Mouse (Mus musculus) heart, postnatal 0 days (tissue): ENCODE measurements at regions not wholly inside any gene's neighbourhood (a gene's known extent, or its start where the extent isn't known, plus 50 kb on each side); places are given as distances from the start of the nearest gene placed in this dataset.

Experiments used
- ATAC-seq: fragments of 200-750 bp; cut with Nextera tagmentation; 2 replicates; pipeline ENCODE4 v1.8.0; 2017; ENCODE audit warnings: low read depth, moderate number of reproducible peaks, moderate library complexity; ENCODE audit not compliant: insufficient read depth
- DNase-seq: peaks from one replicate; pipeline ENCODE4 v3.0.0-alpha.2; 2016; ENCODE audit warnings: low spot score
- H3K27ac ChIP-seq: fragments of 300-500 bp; sonication (generic); 2 replicates; pipeline ENCODE4 v1.5.1; 2014; ENCODE audit warnings: low read depth, mild to moderate bottlenecking
- H3K27me3 ChIP-seq: fragments of 300-500 bp; sonication (generic); 2 replicates; pipeline ENCODE4 v1.6.1; 2014; ENCODE audit warnings: low read length, mixed read lengths; ENCODE audit not compliant: control insufficient read depth, insufficient read depth
- H3K36me3 ChIP-seq: fragments of 300-500 bp; sonication (generic); replicated peaks from 2 replicates; pipeline ENCODE4 v1.6.1; 2014; ENCODE audit warnings: low read length, mixed read lengths; ENCODE audit not compliant: control insufficient read depth, insufficient read depth
- H3K4me1 ChIP-seq: fragments of 300-500 bp; sonication (generic); 2 replicates; pipeline ENCODE4 v1.6.1; 2014; ENCODE audit warnings: antibody characterized with exemption; ENCODE audit not compliant: control insufficient read depth, insufficient read depth
- H3K4me2 ChIP-seq: fragments of 300-500 bp; sonication (generic); 2 replicates; pipeline ENCODE4 v1.6.1; 2014; ENCODE audit warnings: low read depth, mild to moderate bottlenecking, low read length, moderate library complexity
- H3K4me3 ChIP-seq: fragments of 300-500 bp; sonication (generic); 2 replicates; pipeline ENCODE4 v1.5.1; 2014; ENCODE audit warnings: low read depth, low read length
- H3K9ac ChIP-seq: fragments of 300-500 bp; sonication (generic); replicated peaks from 2 replicates; pipeline ENCODE4 v1.6.1; 2014; ENCODE audit warnings: low read depth, low read length, mixed read lengths
- H3K9me3 ChIP-seq: fragments of 300-500 bp; sonication (generic); replicated peaks from 2 replicates; pipeline ENCODE4 v1.6.1; 2016; ENCODE audit warnings: low read length; ENCODE audit not compliant: control insufficient read depth
- CTCF ChIP-seq: IDR thresholded peaks from 2 replicates; pipeline ENCODE4 v1.5.1; 2016; ENCODE audit warnings: antibody characterized with exemption, control low read depth, low read depth
- EP300 ChIP-seq: IDR thresholded peaks from 2 replicates; pipeline ENCODE4 v1.6.1; 2016; ENCODE audit warnings: antibody characterized with exemption, low read depth
- WGBS: fragments of 180-500 bp; shearing (Covaris S2); extraction: QIAGEN DNeasy Blood & Tissue Kit; methylation state at CpG from one replicate; pipeline ENCODE4 v1.1.7; 2014; 5-methylcytosine and 5-hydroxymethylcytosine counted together

DNA sequence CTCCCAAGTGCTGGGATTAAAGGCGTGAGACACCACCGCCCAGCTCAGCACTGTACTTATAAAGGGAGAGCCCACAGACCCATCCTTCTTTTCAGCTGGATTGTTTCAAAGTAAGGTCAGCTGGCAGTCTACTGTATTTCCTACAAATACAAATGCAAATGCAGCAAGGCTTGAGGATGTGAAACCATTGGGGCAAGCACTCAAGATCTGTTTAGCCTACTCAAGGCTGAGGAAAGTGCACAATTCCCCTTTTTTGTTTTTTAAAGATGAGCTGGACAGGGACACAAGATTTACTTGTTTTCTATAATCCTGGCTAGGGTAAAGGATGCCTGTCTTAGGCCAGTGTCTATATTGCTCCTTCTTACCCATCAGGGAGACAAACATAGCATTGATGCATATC lies 212.0 kb downstream of the Il15 start:
- 92% methylated on average over 2 of the region's 2 CpGs for WGBS
- no peak for ATAC-seq
- no peaks in the 10 kb centered on the region for H3K27me3 ChIP-seq
- DNase-seq, result no peak
- H3K36me3 ChIP-seq, result no peaks in the 10 kb centered on the region
- no peak overlapping the region for H3K4me2 ChIP-seq
- TF ChIP-seq CTCF (no peak), EP300 (no peak)
- H3K4me1 ChIP-seq, result peaks cover 11% of the 10 kb centered on the region; the same call in 1 of the 2 replicates
- no peak overlapping the region for H3K9ac ChIP-seq
- no peaks in the 10 kb centered on the region for H3K9me3 ChIP-seq
- no peak overlapping the region for H3K4me3 ChIP-seq
- H3K27ac ChIP-seq, result no peak overlapping the region

DNA sequence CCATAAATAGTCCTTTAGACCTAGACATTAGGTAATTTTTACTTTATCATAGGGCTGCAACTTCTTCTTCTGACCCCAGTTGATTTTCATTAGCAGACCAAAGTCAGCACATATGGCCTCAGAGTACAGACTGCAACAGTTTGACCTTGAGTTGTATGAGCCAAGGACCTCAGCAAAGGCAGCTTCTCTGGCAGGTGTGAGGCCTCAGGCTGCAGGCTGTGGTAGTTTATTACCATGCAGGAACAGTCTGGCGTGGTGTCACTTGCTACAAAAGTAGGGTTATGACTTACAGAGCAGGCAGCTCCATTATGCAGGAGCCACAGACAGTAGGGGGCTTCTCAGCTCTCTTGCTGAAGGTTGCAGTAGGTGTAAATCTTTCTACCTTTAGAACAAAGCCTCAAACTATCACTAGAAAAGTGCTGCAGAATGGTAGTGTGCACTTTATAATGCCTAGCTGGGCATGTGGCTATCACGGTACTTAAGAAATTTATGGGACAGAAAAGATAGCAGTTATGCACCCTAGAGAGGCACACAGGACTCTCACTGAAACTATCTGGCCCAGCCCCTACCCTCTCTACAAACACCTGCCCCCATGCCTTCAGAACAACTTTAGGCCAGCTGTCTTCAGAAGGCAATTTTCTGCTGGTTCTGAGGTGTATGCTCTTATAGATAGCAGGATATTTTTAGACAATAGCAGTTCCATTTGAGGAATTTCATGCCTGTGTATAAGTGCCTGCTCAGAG lies 215.7 kb downstream of the Il15 start:
- WGBS, result 32% methylated on average over 2 of the region's 2 CpGs
- H3K27me3 ChIP-seq, result no peaks in the 10 kb centered on the region
- peaks cover 6% of the 10 kb centered on the region; the same call in 1 of the 2 replicates for H3K4me1 ChIP-seq

DNA sequence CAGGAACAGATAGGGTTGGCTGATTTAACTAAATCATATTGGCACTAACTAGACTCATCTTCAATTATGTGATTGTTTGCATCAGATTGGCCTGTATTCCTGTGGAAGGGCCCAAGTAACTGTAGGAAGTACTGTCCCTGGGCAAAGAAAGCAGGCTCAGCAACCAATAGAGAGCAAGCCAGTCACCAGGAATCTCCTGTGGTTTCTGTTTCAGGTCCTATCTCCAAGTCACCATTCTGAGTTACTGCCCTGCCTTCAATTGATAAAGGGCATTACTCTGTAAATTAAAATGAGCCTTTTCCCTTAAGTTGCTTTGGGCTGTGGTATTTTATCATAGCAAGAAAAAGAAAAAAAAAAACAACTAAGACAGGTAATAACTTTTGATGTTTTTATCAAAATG lies 219.0 kb downstream of the Il15 start:
- H3K9ac ChIP-seq, result no peak overlapping the region

More for the DNA sequence above, 215.7 kb downstream of the Il15 start:
- no peaks in the 10 kb centered on the region for H3K9me3 ChIP-seq
- H3K27ac ChIP-seq, result no peak overlapping the region
- DNase-seq (no peak), ATAC-seq (no peak)
- H3K9ac ChIP-seq, result no peak overlapping the region
- no peak overlapping the region for H3K4me2 ChIP-seq
- H3K36me3 ChIP-seq, result no peaks in the 10 kb centered on the region
- H3K4me3 ChIP-seq, result no peak overlapping the region
- no peak for TF ChIP-seq CTCF
- no peak for TF ChIP-seq EP300

More for the DNA sequence above, 219.0 kb downstream of the Il15 start:
- H3K4me3 ChIP-seq, result no peak overlapping the region
- no peaks in the 10 kb centered on the region for H3K9me3 ChIP-seq
- no peak overlapping the region for H3K27ac ChIP-seq
- H3K4me2 ChIP-seq, result no peak overlapping the region
- TF ChIP-seq EP300 (no peak), CTCF (no peak)
- no peak for DNase-seq
- no peak for ATAC-seq
- H3K36me3 ChIP-seq, result no peaks in the 10 kb centered on the region
- peaks cover 6% of the 10 kb centered on the region; the same call in 1 of the 2 replicates for H3K4me1 ChIP-seq
- no peaks in the 10 kb centered on the region for H3K27me3 ChIP-seq
